Mouse (Mus musculus) common myeloid progenitor, adult 5-6 weeks (primary cell): ENCODE measurements around the gene Ccdc157. TPM values are rescaled to one million over a fixed set of nuclear protein-coding genes. Genes with fewer than 3 reads are reported as not detected.
"Not testable (repeated sequence)": the region's sequence is repeated elsewhere in the genome, so short reads cannot be mapped to it uniquely, and the experiment has no call there.

Experiments
- ATAC-seq: replicated peaks from 2 replicates; pipeline ENCODE4 v1.8.0; 2016; ENCODE audit warnings: low read depth, mild to moderate bottlenecking, moderate TSS enrichment, inconsistent platforms; ENCODE audit not compliant: poor library complexity, severe bottlenecking
- total RNA-seq: library from RNA; stranded (forward); fragments of 200-1000, 187-1606 nt; gene quantifications from 2 replicates; pipeline ENCODE4 v1.2.3, GENCODE M21; 2017

Gene Ccdc157
- total RNA-seq, 1 experiment from 2014 or later: 2.1 TPM

DNA sequence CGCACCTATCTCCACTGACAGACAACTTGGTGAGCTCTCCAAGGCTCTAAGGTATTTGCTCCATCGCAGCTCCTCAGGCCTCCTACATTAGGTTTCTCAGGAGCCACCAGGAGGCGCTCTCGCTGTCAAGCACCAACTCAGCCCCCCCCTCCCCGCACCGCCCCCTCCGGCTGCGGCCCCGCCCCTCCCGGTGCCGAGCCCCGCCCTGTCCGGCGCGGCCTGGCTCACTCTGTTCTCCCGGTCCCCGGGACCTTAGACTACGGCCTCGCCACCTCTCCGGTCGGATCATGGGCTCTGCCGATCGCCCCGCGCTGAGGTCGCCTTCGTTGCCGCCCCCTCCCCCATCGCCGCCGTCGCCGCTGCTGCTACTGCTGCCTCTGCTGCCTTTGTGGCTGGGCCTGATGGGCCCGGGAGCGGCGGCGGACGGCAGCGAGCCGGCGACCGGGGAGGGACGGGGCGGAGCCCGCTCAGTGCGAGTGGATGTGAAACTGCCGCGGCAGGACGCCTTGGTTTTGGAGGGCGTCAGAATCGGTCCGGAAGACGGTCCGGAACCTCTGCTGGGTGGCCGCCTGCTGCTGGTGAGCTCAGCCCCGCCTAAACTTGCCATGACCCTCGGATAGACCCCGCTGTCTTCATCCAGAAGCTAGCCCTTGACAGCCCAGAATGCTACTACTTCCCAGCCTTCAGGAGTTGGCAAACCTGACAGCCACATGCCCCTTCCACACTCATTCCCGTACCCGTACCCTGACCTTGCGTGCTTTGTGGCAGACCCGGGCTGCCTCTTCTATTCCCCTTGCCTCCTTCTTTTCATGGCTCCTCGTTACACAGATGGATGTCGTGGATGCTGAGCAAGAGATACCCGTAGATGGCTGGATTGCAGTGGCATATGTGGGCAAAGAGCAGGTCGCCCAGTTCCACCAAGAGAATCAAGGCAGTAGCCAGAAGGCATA is 24.8 kb downstream of the Ccdc157 start, which contains the start of gene Rnf215:
Gene Rnf215, plus strand, starts transcription at position 217 of the 950 bp plus-strand sequence.
- peak; percentile 79 for ATAC-seq

DNA sequence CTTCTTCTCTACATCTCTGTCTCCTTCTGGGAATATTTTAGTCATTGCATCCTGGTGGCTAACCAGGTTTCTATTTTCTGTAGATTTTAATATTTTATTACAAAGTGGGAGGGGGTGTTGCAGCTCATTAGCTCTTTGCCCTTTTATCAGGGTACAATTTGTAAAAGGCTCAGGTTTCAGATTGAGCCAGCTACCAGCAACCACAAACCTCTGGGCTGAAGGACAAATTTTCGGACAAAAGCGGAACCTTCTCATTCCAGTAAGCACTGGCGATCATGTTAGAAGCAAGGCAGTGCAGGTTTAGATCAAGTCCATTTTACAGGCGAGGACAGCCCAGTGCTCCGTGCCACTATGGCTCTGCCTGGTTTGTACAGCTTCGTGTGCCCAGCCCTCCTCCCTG is 25.7 kb downstream of the Ccdc157 start:
- no peak; the same call in 1 of the 2 replicates for ATAC-seq

DNA sequence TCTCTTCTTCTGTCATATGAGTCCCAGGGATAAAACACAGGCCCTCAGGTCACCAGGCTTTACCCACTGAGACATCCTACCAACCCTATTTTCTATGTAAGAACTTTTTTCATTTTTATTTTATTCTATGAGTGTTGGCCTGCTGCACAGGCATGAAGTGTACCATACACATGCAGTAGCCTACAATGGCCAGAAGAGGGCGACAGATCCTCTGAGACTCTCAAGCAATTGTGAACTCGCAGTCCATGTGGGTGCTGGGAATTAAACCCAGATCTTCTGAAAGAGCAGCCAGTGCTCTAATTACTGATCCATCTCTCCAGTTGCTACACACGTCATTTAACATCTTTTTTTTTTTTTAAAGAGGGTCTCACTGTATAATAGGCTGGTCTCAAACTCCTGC is 26.6 kb downstream of the Ccdc157 start:
- no peak for ATAC-seq

DNA sequence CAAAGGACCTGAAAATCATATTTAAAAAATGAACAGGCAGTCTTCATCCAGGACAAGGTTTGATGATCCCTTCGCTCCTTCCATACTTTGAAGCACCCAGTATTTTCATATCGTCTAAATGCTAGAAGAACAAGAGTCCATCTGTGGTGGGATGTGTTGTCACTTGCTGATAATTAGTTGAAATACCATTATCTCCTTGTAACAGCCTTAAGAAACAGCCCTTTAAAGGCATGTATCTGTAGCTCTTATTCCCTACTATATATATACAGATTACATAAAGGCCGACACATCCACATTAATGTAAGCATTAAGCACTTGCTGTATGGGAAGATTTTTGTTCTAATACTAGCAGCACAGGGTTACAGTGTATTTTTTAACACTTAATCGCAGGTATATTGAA is 31.6 kb downstream of the Ccdc157 start:
- ATAC-seq: not testable (repeated sequence)

DNA sequence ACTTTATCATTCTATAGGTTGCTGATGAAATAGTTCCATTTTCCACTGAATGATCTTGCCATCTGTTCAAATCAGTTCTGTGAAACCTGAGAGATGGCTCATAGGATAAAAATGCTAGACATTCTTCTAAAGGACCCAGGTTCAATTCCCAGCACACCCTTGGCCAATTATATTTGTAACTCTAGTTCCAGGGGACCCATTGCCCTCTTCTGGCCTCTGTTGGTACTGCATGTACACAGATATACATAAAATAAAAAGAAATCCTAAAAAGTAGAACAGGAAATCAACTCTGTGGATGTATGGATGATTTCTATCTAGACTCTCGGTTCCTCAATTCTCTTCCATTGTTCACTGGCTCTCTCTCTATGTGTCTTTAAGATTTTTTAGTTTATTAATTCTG is 33.0 kb downstream of the Ccdc157 start:
- no peak for ATAC-seq

DNA sequence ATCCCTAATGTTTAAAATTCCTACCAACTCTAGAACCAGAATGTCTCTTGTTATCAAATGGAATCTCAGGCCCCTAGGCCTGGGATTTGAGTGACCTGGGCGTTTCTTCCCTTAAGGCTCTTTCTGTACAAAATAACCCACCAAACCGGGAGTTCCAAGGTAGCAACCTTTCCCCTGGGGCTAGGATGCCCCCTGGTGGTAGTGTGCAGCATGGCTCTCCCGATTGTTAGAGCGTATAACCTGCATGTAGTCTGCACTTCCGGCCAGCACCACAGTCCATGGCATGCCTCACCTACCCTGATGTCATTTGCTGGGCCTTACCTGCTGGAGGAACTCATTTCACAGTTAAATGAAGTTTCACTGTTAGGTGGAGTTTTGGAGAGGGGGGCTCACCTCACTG is 36.2 kb downstream of the Ccdc157 start:
- ATAC-seq: peak; percentile 33; the same call in 1 of the 2 replicates

DNA sequence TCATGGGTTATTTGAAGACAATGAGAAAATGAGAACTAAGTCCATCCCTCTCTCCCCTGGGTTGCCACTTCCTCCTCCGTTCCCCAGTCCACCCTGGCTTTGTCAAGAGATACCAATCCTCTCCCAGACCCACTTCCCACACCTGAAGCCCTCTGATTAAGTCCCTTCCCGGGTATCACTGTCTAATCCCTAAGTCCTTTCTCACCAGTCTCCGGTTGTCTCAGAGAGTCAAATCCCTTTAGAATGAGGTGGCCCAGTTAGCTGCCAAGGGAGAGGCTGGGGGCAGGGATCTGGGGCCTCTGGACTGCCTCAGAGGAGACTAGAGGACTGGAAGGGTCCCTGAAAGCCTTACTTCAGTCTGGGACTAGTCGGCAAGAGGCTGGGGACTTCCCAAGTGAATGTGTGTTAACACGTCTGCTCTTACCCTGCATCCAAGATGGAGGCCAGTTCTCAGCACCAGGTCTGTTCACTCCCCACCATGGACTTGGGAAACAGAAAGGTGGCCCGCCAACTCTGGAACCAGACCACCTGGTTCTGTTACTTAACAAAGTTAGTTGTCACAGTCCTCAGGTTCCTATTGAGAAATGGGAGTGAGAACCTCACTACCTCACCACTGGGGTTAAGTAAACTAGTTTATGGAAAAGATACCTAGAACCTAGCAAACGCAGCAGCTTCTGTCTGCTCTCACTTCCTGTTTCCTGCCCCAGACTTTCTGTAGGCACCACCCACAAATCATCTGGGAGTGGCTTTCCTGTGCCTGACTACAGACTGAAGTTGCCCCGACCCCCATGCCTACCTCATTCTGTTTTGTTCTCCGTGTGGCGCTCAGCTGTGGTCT is 37.1 kb downstream of the Ccdc157 start, which contains the start of gene Sec14l2:
Gene Sec14l2, minus strand, starts transcription at position 674 of the 838 bp plus-strand sequence.
- peak; percentile 58 for ATAC-seq

DNA sequence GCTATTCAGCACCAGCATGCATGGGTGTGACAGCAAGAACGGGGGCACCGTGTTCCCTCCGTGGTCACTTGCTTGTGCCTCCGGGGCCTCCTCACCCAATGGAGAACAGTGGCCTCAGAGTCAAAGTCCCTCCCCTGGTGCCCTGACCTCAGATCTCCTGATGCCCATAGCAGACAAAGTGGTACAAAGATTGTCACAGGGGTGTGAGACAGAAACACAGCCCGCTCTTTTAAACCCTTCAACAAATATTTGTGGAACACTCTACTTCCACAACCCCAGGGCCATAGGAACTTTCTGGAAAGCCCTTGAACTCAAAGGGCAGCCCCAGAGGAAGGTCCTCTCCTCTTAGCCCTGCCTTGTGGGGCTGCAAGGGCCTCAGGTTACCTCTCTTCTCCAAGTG is 37.9 kb downstream of the Ccdc157 start:
- ATAC-seq: no peak

DNA sequence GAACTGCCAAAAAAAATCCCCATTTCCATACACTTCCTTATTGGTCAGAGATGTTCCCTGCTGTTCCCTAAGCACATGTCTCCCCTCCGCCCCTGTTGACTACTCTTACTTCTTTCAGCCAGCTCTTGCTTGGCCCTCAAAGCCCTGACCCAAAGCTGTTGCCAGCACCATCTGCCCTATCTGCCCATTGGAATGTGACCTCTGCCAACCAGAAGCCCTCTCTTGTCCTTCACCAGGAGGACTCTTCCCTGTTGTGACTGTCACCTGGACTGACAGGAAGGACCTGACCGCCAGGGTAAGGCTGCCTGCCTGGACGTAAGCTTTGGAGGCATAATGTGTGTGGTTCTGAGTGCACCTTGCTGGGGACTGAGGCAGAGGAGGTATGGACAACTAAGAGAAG is 38.4 kb downstream of the Ccdc157 start:
- ATAC-seq: no peak

DNA sequence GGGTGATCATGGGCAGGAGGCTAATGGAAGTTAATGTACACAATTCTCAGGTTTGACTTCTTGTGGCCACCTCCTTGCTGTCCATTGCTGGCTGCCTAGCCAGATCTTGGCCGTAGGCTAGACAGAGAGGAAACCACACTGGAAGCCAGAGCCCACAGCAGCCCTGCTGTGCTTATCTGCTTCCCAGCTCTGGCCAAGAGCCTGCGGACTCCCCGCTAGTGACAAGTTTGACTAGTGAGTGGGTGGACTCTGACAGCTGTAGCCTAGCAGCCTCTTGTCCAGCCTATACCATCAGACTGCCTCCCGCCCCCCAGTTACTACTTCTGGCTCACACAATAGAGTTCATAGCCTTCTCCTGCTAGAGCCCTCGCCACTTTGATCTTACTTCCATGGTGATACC is 40.5 kb downstream of the Ccdc157 start:
- ATAC-seq: peak; percentile 42

DNA sequence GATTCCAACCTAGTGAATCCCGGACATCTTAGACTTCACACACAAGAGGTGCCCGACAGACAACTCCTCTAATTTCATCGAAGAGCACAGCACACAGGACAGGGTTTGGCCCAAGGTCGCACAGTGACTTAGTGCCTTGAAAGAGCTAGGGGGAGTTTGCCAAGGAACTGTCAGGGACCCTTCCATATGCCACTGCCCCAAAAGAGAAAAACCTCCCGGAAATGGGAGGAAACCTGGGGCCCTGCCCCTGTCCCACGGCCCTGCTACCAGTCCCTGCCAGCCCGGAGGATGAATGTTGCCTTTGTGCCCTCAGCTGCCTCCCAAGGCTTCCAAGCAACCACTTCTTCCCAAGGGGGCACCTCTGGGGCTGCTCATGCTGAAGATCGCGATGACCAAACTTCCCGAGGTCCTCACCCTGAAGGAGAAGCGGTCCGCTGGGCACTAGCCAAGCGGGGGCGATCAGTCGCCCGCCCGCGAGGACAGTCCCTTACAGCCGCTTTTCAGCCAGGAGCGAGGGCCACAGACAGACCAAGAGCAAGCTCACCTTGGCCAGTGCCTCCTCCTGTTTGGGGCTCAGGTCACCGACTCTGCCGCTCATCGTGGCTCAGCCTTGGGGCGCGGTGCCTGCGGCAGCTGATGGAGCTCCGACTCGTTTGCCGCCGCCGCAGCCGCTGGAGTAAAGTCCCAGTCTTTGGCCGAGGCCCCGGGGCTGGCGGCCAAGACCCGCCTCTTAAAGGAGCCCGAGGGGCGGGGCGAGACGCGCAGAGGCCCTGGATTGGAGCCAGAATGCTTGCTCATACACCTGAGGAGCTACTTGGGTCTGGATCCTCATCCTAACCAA is 41.8 kb downstream of the Ccdc157 start:
- ATAC-seq: peak; percentile 10; the same call in 1 of the 2 replicates

DNA sequence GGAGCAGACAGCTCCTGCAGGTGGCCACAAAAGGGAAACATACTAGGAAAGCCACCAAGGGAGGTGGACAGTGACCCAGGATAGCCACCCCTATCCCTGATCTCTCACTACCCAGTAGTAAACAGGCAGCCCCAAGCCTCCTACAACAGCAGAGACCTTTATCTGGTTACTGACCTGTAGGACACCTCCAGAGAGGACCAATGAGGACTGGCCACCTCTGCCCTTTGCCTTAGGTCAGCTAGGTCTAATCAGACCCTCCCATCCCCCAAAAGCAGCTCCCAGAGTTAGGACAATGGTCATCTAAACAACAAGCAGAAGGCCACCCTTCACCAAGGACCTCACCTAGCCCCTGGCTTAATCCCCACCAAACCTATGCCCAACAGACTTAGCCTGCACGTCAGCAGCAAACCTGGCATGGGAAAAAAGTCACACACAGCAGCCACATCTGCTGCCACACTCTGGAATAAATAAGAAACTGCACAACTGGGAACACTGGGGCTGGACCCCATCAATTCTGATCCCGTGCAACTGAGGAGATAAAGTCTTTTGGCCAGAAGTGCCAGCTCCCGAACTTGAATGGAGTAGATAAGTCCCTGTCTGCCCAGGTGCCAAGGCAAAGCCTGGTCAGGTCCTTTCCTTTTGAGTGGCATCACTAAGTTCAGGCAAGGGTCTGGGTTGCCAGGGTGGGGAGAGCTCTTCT is 42.6 kb downstream of the Ccdc157 start:
- 0 out of 2 replicates have a peak, but pooled peaks have one; percentile 6 for ATAC-seq

DNA sequence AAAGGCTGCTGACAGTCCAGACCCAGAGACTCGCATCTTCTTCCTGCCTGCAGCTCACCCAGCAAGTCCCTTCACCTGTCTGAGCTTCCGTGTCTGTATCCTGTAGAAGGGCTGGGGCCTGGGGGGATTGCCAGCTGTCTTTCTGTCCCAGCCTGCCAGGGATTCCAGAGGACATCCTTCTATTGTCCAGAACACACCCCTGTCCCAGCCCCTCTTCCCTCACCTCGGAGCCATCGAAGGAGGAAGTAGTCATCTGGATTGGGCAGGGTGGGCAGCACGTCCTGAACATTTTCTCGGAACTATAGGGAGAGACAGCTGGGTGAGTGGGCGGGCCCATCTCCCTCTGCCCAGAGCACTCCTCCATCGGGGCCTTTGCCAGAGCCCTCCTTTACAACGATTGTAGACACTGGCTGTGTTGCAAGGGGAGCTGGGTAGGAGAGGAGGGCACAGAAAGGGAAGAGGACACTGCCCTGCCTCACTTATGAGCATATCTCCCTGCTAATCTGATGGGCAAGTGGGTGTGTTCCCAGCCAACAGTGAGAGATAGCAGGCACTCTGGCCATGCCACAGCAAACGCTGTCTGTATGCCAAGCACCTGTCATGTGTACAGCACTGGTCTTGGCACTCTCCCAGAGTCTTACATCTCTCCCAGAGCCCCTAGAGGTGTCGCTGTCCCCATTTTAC is 43.5 kb downstream of the Ccdc157 start:
- ATAC-seq: peak; percentile 37

DNA sequence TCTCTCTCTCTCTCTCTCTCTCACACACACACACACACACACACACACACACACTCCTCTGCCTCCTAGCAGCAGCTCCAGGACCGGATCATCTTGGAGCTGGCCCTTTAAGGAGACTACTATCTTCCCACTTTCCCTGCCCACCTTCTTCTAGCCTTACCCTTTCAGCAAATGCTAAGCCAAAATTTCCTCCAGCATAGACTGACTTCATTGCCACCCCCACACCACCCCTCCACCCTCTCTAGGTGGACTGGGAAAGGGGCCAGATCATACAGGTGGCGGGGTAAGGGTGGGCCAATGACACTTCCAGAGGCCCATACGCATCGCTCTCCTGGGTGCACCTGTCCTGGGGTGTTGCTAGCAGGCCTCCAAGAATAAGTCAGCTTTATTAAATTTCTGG is 44.7 kb downstream of the Ccdc157 start:
- ATAC-seq: no peak

DNA sequence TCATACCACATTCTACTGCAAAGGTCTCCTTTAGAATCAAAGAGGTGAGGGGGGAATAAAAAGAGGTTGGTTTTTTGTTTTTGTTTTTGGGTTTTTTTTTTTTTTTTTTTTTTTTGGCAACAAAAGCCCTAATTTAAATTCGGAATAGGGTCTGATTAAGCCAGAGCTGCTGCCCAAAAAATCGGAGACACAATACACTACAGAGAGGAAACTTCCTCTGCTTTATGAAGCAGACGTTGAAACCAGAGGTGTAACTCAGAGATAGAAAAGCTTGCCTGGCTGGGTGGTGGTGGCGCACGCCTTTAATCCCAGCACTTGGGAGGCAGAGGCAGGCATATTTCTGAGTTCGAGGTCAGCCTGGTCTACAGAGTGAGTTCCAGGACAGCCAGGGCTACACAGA is 45.6 kb downstream of the Ccdc157 start:
- not testable (repeated sequence) for ATAC-seq

DNA sequence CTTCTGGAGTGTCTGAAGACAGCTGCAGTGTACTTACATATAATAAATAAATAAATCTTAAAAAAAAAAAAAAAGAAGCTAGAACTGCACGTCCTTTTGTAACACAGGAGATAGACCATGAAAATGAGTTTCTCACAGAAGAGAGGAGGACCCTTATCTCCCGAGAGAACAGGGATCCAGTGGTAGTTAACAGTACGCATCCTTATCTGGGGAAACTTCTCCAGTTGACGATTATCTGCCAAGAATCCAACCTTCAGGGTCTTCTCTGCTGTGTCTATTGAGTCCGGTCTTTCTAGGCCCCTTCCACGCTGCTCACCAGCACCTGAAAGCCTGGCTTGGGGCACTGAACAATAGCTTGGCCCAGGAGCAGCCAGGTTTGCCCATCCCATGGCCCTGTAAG is 46.1 kb downstream of the Ccdc157 start:
- no peak for ATAC-seq

DNA sequence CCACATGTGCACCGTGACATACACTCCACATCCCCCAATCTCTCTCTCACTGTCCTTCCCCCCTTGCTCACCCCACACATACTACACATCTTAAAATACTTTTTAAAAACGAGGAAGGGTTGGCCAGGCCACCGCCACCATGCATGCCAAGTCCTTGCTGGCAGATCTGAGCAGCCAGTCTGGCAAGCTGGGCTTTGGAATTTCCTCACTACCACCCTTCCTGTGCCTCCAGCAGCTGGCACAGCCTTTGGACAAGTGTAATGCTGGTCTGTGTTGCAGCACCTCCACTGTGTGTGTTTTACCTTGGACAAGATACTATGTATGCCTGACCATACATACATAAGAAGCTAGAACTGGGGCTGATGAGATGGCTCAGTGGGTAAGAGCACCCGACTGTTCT is 46.6 kb downstream of the Ccdc157 start:
- no peak for ATAC-seq

DNA sequence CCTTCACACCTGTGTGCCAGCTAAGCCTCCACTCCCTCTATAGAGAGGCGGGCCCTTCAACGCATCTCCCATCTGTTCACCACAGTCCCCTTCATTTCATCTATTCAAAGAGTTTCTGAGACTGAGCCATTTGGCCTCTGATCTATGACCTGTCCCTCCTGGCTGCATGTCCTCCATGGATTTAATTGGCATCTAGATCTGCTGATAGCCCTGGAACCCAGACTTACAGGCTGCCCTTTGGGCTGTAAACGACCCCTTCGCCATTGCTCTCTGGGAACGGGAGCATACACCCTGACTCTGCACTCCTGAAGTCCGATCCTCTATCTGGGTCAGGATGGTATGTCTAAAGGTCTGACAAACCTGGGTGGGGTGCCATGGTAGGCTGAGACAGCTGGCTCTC is 47.2 kb downstream of the Ccdc157 start:
- ATAC-seq: no peak

DNA sequence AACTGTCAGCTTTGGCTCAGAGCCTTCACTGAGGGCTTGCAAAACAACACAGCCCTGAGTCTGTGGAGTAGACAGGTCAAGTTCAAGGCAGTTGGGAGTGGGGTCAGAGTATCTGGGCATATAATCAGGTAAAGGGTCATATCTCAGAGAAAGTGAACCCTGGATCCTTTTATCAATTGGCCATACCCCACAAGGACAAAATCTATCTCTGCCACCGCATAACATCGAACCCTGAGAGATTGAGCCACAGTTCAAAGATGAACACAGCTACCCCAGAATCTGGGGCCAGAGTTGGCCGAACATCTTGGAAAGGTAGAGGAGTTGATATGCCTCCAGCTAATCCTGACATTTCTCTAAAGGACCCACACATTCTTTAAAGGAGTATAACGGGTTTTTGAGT is 48.1 kb downstream of the Ccdc157 start:
- ATAC-seq: no peak
